Mouse (Mus musculus): ENCODE results near the gene 1700028P14Rik. TPM values are rescaled to one million over a fixed set of nuclear protein-coding genes. Genes with fewer than 3 reads are reported as not detected.

Gene 1700028P14Rik
- polyA plus RNA-seq, 1 experiment from 2014 or later = 6.5 TPM

GRCm38 (mm10) chr19:23664083-23664482 is 11.5 kb upstream of the 1700028P14Rik start:
- H3K27me3 ChIP-seq = no peaks in the 10 kb centered on the region
- WGBS = 78% methylated on average over 7 of the region's 7 CpGs
- no peaks in the 10 kb centered on the region for H3K9me3 ChIP-seq (replicated peaks)
- no peak overlapping the region for H3K9ac ChIP-seq
- H3K4me1 ChIP-seq = no peaks in the 10 kb centered on the region
- no peak overlapping the region for H3K27ac ChIP-seq (replicated peaks)
- no peaks in the 10 kb centered on the region for H3K36me3 ChIP-seq
- no peak for ATAC-seq (ENCODE audit: insufficient number of reproducible peaks, low FRiP score, low TSS enrichment, low read depth)
- no peak overlapping the region for H3K4me2 ChIP-seq (replicated peaks)
- H3K4me3 ChIP-seq (replicated peaks) = no peak overlapping the region

GRCm38 (mm10) chr19:23658350-23658749 is 5.7 kb upstream of the 1700028P14Rik start:
- no peak for ATAC-seq (ENCODE audit: insufficient number of reproducible peaks, low FRiP score, low TSS enrichment, low read depth)
- Histone ChIP-seq H3K9ac (no peak overlapping the region), H3K36me3 (no peaks in the 10 kb centered on the region), H3K4me3 (replicated peaks) (no peak overlapping the region), H3K27me3 (no peaks in the 10 kb centered on the region), H3K9me3 (replicated peaks) (no peaks in the 10 kb centered on the region), H3K27ac (replicated peaks) (no peak overlapping the region), H3K4me1 (no peaks in the 10 kb centered on the region), H3K4me2 (replicated peaks) (no peak overlapping the region)
- WGBS = 80% methylated on average over 4 of the region's 4 CpGs

DNA sequence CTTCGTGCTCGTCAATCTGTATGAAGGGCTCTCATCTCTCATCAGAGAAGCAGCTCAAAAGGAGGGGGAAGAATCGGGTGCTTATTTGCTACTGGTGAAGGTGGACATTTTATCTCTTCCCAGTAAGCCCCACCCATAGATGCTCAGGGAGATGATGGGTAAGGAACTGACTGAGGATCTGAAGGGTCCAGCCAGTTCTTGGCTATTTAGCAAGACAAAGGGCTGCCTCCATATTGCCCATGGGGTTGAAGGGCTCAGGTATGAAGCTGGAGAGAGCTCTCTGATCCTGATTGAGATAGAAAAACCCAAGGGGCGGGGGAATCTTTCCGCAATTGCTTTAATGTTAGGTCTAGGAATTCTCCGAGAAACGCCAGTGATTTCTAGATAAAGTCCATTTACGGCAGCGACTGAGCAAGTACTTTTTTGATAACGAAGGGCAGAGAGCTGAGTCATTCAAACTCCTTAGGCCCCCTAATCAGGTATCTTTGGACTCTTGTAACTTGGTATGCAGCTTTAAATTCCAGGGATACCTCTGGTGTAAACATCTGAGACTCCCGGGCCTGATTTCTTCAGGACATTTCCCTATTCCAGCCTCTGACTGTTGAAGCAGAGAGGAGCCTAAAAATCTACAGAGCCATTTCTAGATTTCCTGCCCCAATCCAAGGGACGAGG is 4.8 kb upstream of the 1700028P14Rik start:
- Histone ChIP-seq H3K9ac (no peak overlapping the region), H3K27ac (replicated peaks) (no peak overlapping the region), H3K4me3 (replicated peaks) (no peak overlapping the region), H3K4me2 (replicated peaks) (no peak overlapping the region), H3K36me3 (no peaks in the 10 kb centered on the region), H3K4me1 (no peaks in the 10 kb centered on the region), H3K27me3 (no peaks in the 10 kb centered on the region), H3K9me3 (replicated peaks) (no peaks in the 10 kb centered on the region)
- 55% methylated on average over 12 of the region's 12 CpGs for WGBS
- ATAC-seq (ENCODE audit: insufficient number of reproducible peaks, low FRiP score, low TSS enrichment, low read depth) = no peak

DNA sequence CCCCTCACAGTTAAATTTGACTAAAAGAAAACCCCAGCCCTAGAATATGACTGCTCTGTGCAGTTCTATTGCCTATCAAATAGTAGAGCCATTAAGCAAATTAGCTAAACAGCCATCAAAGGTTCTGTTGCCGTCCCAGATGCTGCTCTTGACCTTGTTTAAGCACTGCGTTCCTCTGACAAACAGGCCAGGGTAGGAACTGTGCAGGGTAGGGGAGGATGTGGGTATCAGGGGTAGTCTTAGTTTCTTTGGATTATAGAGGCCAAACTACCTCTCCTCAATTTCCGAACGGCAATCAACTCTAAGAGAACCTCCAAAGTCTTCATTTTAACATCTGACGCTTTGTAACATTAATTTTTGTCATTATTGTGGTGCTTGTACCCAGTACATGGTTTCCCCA is 542 bp upstream of the 1700028P14Rik start:
- 85% methylated on average over 5 of the region's 5 CpGs for WGBS
- no peaks in the 10 kb centered on the region for H3K4me1 ChIP-seq
- H3K27ac ChIP-seq (replicated peaks) = no peak overlapping the region
- no peak overlapping the region for H3K4me2 ChIP-seq (replicated peaks)
- H3K27me3 ChIP-seq = no peaks in the 10 kb centered on the region
- H3K36me3 ChIP-seq = no peaks in the 10 kb centered on the region
- H3K9me3 ChIP-seq (replicated peaks) = no peaks in the 10 kb centered on the region
- no peak overlapping the region for H3K4me3 ChIP-seq (replicated peaks)
- H3K9ac ChIP-seq = no peak overlapping the region
- no peak for ATAC-seq (ENCODE audit: insufficient number of reproducible peaks, low FRiP score, low TSS enrichment, low read depth)

GRCm38 (mm10) chr19:23647308-23647707 is 5.3 kb downstream of the 1700028P14Rik start:
- no peak for ATAC-seq (ENCODE audit: insufficient number of reproducible peaks, low FRiP score, low TSS enrichment, low read depth)
- WGBS = 87% methylated on average over 7 of the region's 7 CpGs
- no peak overlapping the region for H3K4me3 ChIP-seq (replicated peaks)

GRCm38 (mm10) chr19:23645347-23645746 is 7.3 kb downstream of the 1700028P14Rik start:
- no peaks in the 10 kb centered on the region for H3K36me3 ChIP-seq
- H3K4me3 ChIP-seq (replicated peaks) = no peak overlapping the region
- no peaks in the 10 kb centered on the region for H3K9me3 ChIP-seq (replicated peaks)
- WGBS = 69% methylated on average over 7 of the region's 7 CpGs
- no peak overlapping the region for H3K27ac ChIP-seq (replicated peaks)
- no peak for ATAC-seq (ENCODE audit: insufficient number of reproducible peaks, low FRiP score, low TSS enrichment, low read depth)
- H3K27me3 ChIP-seq = no peaks in the 10 kb centered on the region
- H3K4me2 ChIP-seq (replicated peaks) = no peak overlapping the region
- H3K9ac ChIP-seq = no peak overlapping the region
- no peaks in the 10 kb centered on the region for H3K4me1 ChIP-seq

More at GRCm38 (mm10) chr19:23647308-23647707, 5.3 kb downstream of the 1700028P14Rik start:
- Histone ChIP-seq H3K9ac (no peak overlapping the region), H3K36me3 (no peaks in the 10 kb centered on the region), H3K4me1 (no peaks in the 10 kb centered on the region), H3K4me2 (replicated peaks) (no peak overlapping the region), H3K9me3 (replicated peaks) (no peaks in the 10 kb centered on the region), H3K27ac (replicated peaks) (no peak overlapping the region), H3K27me3 (no peaks in the 10 kb centered on the region)

DNA sequence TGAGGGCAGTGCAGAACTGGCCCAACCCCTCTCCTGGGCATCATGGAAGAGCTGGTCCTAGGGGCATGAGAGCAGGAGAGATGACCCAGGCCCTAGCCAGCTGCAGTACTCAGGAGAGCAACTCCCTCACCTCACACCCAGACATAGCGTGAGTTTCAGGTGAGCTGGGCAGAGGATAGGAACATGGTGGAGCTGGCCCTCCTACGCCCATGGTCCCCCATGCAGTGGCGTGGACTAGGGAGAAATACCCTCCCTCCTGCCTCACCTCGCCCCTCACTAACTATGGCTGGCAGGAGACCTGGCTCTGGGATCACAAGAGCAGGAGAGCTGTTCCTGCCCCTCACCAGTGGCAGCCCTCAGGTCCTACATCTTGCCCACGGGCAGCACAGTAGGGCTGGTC is 8.8 kb downstream of the 1700028P14Rik start:
- 87% methylated on average over 5 of the region's 5 CpGs for WGBS
- Histone ChIP-seq H3K36me3 (no peaks in the 10 kb centered on the region), H3K4me3 (replicated peaks) (no peak overlapping the region), H3K27me3 (no peaks in the 10 kb centered on the region), H3K4me2 (replicated peaks) (no peak overlapping the region), H3K9me3 (replicated peaks) (no peaks in the 10 kb centered on the region), H3K4me1 (no peaks in the 10 kb centered on the region), H3K27ac (replicated peaks) (no peak overlapping the region), H3K9ac (no peak overlapping the region)
- no peak for ATAC-seq (ENCODE audit: insufficient number of reproducible peaks, low FRiP score, low TSS enrichment, low read depth)

GRCm38 (mm10) chr19:23636786-23637185 is 15.8 kb downstream of the 1700028P14Rik start:
- Histone ChIP-seq H3K36me3 (no peaks in the 10 kb centered on the region), H3K27me3 (no peaks in the 10 kb centered on the region), H3K4me3 (replicated peaks) (no peak overlapping the region), H3K9ac (no peak overlapping the region), H3K4me2 (replicated peaks) (no peak overlapping the region), H3K9me3 (replicated peaks) (no peaks in the 10 kb centered on the region), H3K27ac (replicated peaks) (no peak overlapping the region), H3K4me1 (no peaks in the 10 kb centered on the region)
- no peak for ATAC-seq (ENCODE audit: insufficient number of reproducible peaks, low FRiP score, low TSS enrichment, low read depth)
- 68% methylated on average over 5 of the region's 5 CpGs for WGBS

DNA sequence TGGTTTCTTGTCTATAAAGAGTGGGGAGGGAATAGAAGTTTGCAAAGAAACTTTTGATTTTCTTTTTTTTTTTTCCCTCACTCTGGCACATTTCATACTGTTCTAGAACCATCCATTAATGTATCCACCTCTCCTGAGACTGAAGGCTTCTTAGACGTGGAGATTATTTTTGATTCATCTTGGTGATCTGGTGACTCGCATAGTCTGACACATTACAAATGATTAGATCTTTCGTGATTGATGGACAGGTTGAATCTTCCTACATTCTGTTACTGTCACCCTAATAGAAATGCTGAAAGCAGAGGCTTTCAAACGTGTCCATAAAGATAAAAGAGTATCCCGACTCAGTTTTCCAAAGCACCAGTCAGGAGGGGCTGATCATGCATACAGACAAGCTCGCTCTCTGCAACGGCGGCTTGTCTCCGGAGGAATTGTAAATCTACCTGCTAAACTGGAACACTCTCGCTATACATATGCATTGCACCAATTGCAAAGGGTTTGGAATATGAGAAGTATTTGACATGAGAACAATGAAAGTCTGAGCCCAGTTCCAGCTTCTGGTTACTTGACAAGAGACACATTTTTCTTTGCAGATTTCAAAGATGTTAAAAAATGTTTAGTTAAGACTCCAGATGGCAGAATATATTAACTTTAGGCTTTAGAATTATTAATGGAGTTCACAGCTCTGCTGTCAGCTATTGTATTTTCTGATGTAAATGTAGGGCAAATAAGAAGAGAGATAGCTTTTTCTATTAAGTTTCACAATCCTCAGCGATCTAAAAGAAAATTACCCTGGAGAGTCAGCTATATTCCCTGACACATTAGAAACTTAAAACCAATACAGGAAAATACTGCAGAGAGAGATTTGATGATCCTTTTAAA is 20.8 kb downstream of the 1700028P14Rik start:
- no peak overlapping the region for H3K9ac ChIP-seq
- no peaks in the 10 kb centered on the region for H3K36me3 ChIP-seq
- H3K27ac ChIP-seq (replicated peaks) = no peak overlapping the region
- WGBS = 51% methylated on average over 11 of the region's 11 CpGs
- H3K9me3 ChIP-seq (replicated peaks) = no peaks in the 10 kb centered on the region
- no peak overlapping the region for H3K4me2 ChIP-seq (replicated peaks)
- ATAC-seq (ENCODE audit: insufficient number of reproducible peaks, low FRiP score, low TSS enrichment, low read depth) = no peak
- H3K4me3 ChIP-seq (replicated peaks) = no peak overlapping the region
- no peaks in the 10 kb centered on the region for H3K27me3 ChIP-seq
- H3K4me1 ChIP-seq = no peaks in the 10 kb centered on the region

DNA sequence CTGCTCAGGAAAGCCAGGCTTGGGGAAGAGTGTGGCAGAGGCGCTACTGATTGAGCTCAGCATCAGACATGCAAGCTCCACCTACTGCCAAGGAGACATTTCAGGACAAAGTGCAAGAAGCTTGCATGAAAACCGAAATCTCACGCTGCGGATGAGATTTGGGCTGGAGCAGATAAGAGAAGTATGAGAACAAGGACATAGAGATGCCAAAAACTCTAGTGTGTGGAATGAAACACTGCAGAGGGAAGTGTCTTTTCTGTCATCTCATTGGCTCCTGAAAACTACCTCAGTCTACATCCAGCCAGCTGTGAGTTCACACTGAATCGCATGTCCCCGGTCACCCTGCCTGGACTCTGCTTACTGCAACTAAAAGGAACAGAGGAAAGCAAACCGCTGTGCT is 38.3 kb downstream of the 1700028P14Rik start:
- no peak overlapping the region for H3K9ac ChIP-seq
- H3K9me3 ChIP-seq (replicated peaks) = no peaks in the 10 kb centered on the region
- no peak overlapping the region for H3K4me3 ChIP-seq (replicated peaks)
- no peaks in the 10 kb centered on the region for H3K27me3 ChIP-seq
- no peaks in the 10 kb centered on the region for H3K4me1 ChIP-seq
- H3K27ac ChIP-seq (replicated peaks) = no peak overlapping the region
- no peak overlapping the region for H3K4me2 ChIP-seq (replicated peaks)
- WGBS = 82% methylated on average over 7 of the region's 7 CpGs
- no peaks in the 10 kb centered on the region for H3K36me3 ChIP-seq
- no peak for ATAC-seq (ENCODE audit: insufficient number of reproducible peaks, low FRiP score, low TSS enrichment, low read depth)

GRCm38 (mm10) chr19:23609724-23610123 is 42.9 kb downstream of the 1700028P14Rik start:
- H3K27me3 ChIP-seq = no peaks in the 10 kb centered on the region
- H3K36me3 ChIP-seq = no peaks in the 10 kb centered on the region
- no peaks in the 10 kb centered on the region for H3K4me1 ChIP-seq
- H3K9ac ChIP-seq = no peak overlapping the region
- no peak overlapping the region for H3K27ac ChIP-seq (replicated peaks)
- no peak overlapping the region for H3K4me3 ChIP-seq (replicated peaks)
- no peaks in the 10 kb centered on the region for H3K9me3 ChIP-seq (replicated peaks)
- no peak for ATAC-seq (ENCODE audit: insufficient number of reproducible peaks, low FRiP score, low TSS enrichment, low read depth)
- 63% methylated on average over 4 of the region's 4 CpGs for WGBS
- H3K4me2 ChIP-seq (replicated peaks) = no peak overlapping the region

All from embryonic facial prominence, embryonic 15.5 days (tissue).